Mouse (Mus musculus) heart, adult 10 weeks (tissue): ENCODE measurements around the gene Sh3yl1. TPM values are rescaled to one million over a fixed set of nuclear protein-coding genes. Genes with fewer than 3 reads are reported as not detected.

Experiments used
- polyA plus RNA-seq: library from polyadenylated mRNA; stranded (reverse); fragments of 350-450 nt; fragmentation: Illumina TruSeq; extraction: RNeasy Lipid Tissue Mini Kit (QIAGEN cat#74804); gene quantifications from one replicate; pipeline ENCODE4 v1.2.3, GENCODE M21; 2014; ENCODE audit warnings: low read depth, low replicate concordance

Sh3yl1 gene
- 1.3 TPM for polyA plus RNA-seq

DNA sequence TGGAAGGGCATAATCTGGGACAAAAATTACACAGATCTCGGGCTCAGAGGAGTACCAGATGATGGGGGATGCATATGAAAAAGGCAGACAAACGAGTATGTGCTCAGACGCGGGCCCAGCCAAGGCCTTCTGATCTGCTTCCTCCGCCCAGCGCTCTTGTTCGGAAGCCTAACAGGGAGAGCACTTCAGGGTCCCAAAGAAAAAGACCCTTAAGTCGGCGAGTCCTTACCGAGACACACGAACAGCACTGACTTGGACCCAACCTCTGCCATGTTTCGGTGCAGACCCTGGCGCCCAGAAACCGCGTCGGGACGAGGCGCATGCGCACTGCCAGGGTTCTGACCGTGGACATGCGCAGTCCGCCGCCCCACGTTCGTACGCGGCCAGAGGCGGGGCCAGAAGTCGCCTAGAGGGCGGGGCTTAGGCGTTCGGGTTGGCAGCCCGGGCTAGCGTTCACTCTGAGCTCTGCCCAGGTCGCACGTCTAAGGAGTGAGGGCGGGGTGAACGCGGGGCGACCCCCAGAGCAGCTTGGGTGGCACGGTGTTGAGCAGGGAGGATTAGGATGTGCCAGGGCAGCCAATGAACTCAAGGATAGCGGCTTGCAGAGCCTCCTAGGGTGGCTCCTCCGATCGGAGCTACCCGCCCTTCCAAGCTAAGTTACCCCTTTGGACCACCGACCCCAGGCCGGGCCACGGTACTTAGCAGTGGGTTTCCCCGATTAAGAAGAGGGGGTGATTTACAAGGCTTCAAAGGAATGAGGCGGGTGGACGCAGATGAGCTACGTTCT is at the start of gene Sh3yl1, which contains the start of gene Acp1:
TSS of gene Sh3yl1 (plus strand) at position 408 of the 787 bp plus-strand sequence.
TSS of gene Acp1 (minus strand) at position 329 of the 787 bp plus-strand sequence.

DNA sequence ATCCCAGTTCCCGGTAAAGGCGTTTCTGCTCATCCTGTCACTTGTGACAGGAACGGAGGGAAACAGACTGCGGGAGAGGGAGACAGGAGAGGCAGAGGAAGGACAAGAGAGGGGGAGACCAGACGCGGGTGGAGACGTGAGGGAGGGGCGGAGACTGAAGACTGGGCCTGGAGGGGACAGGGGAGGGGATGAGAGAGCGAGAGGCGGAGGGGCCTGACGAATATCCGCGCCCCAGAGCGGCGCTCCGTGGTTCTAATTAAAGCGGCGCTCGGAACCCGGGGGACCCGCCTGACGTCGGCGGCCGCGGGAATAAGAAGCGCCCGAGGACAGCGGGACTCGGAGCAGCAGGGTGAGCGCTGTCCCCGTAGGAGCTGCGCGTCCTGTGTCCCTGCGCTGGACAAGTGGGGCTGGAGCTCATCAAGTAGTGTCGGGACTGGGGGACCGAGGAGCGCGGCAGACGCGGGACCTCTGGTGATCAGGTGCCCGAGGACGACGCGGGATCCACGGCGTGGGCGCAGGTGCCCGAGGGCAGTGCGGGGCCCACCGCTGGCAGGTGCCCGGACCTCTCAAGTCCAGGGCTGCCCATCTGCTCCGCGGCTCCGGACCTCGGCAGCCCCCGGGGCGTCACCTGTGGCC is 27.4 kb upstream of the Sh3yl1 start, which contains the start of gene Alkal2:
TSS of gene Alkal2 (plus strand) at position 337 of the 636 bp plus-strand sequence.

Other genes starting within 250 kb of the Sh3yl1 start
- 0.71 TPM for gene Alkal2, start 27.3 kb upstream of the Sh3yl1 start, polyA plus RNA-seq
- gene Acp1, start 79 bp upstream of the Sh3yl1 start, polyA plus RNA-seq = 24.5 TPM
- 0.50 TPM for gene Fam110c, start 162.2 kb downstream of the Sh3yl1 start, polyA plus RNA-seq